Mouse (Mus musculus) neural tube, embryonic 15.5 days (tissue): ENCODE measurements around the gene Gm10382. TPM values are rescaled to one million over a fixed set of nuclear protein-coding genes. Genes with fewer than 3 reads are reported as not detected.
"Not testable (repeated sequence)": the region's sequence is repeated elsewhere in the genome, so short reads cannot be mapped to it uniquely, and the experiment has no call there.

Experiments
- ATAC-seq: fragments of 200-750 bp; cut with Nextera tagmentation; 2 replicates; pipeline ENCODE4 v1.8.0; 2017; ENCODE audit warnings: mild to moderate bottlenecking, moderate TSS enrichment, moderate library complexity; ENCODE audit not compliant: low FRiP score
- H3K27ac ChIP-seq: fragments of 300-500 bp; sonication (generic); replicated peaks from 2 replicates; pipeline ENCODE4 v1.5.1; 2015; ENCODE audit warnings: mild to moderate bottlenecking, inconsistent platforms
- H3K27me3 ChIP-seq: fragments of 300-500 bp; sonication (generic); replicated peaks from 2 replicates; pipeline ENCODE4 v1.6.1; 2015; ENCODE audit warnings: inconsistent platforms
- H3K36me3 ChIP-seq: fragments of 300-500 bp; sonication (generic); 2 replicates; pipeline ENCODE4 v1.6.1; 2015; ENCODE audit warnings: inconsistent platforms
- H3K4me1 ChIP-seq: fragments of 300-500 bp; sonication (generic); 2 replicates; pipeline ENCODE4 v1.6.1; 2015; ENCODE audit warnings: inconsistent platforms
- H3K4me2 ChIP-seq: fragments of 300-500 bp; sonication (generic); 2 replicates; pipeline ENCODE4 v1.6.1; 2015; ENCODE audit warnings: inconsistent platforms, mild to moderate bottlenecking, moderate library complexity
- H3K4me3 ChIP-seq: fragments of 300-500 bp; sonication (generic); replicated peaks from 2 replicates; pipeline ENCODE4 v1.5.1; 2015; ENCODE audit warnings: mild to moderate bottlenecking, inconsistent platforms
- H3K9ac ChIP-seq: fragments of 300-500 bp; sonication (generic); replicated peaks from 2 replicates; pipeline ENCODE4 v1.6.1; 2015; ENCODE audit warnings: mild to moderate bottlenecking, inconsistent platforms
- H3K9me3 ChIP-seq: fragments of 300-500 bp; sonication (generic); replicated peaks from 2 replicates; pipeline ENCODE4 v1.6.1; 2016; ENCODE audit warnings: inconsistent platforms
- whole genome bisulfite sequencing: fragments of 180-500 bp; shearing (Covaris S2); methylation state at CpG from one replicate; pipeline ENCODE4 v1.1.7; 2015; ENCODE audit warnings: mixed read lengths; 5-methylcytosine and 5-hydroxymethylcytosine counted together
- polyA plus RNA-seq: library from polyadenylated mRNA; unstranded; fragments of >200 nt; fragmentation: Nextera tagmentation; extraction: Ambion mirVana; gene quantifications from 2 replicates; pipeline ENCODE4 v1.2.1, GENCODE M21; 2015

Gene Gm10382
- polyA plus RNA-seq, 1 experiment from 2014 or later: 0.74 TPM

- no peak for ATAC-seq
These were observed 597 bp upstream of the Gm10382 start for GRCm38 (mm10) chr5:125388358-125389092.

GRCm38 (mm10) chr5:125389579-125390441 lies 688 bp downstream of the Gm10382 start, which contains the start of gene Ubc:
Ubc (minus strand) TSS chr5:125390202.
- Histone ChIP-seq H3K4me2 (peak within 1 kb of the TSS; percentile 94), H3K36me3 (peaks cover 11% of the 10 kb centered on the region), H3K27me3 (no peaks in the 10 kb centered on the region), H3K9me3 (no peaks in the 10 kb centered on the region), H3K27ac (peak within 1 kb of the TSS; percentile 98), H3K9ac (peak within 1 kb of the TSS; percentile 100), H3K4me3 (peak within 1 kb of the TSS; percentile 100), H3K4me1 (peaks cover 54% of the 10 kb centered on the region)
- peak; percentile 56 for ATAC-seq
- under 1% methylated on average over 67 of the region's 69 CpGs for WGBS

More at GRCm38 (mm10) chr5:125388358-125389092, 597 bp upstream of the Gm10382 start:
- peak overlapping the region; percentile 94 for H3K4me2 ChIP-seq
- H3K27ac ChIP-seq: peak overlapping the region; percentile 98
- H3K27me3 ChIP-seq: no peaks in the 10 kb centered on the region
- peak overlapping the region; percentile 100 for H3K4me3 ChIP-seq
- 28% methylated on average over 13 of the region's 13 CpGs for WGBS
- peaks cover 18% of the 10 kb centered on the region for H3K36me3 ChIP-seq
- H3K4me1 ChIP-seq: peaks cover 53% of the 10 kb centered on the region
- peak overlapping the region; percentile 100 for H3K9ac ChIP-seq
- no peaks in the 10 kb centered on the region for H3K9me3 ChIP-seq

- H3K9me3 ChIP-seq: no peaks in the 10 kb centered on the region
- ATAC-seq: no peak
- peak overlapping the region; percentile 98; the same call in 1 of the 2 replicates for H3K27ac ChIP-seq
- H3K9ac ChIP-seq: no peak overlapping the region
- WGBS: 97% methylated on average over 3 of the region's 3 CpGs
- H3K4me2 ChIP-seq: no peak overlapping the region
- no peaks in the 10 kb centered on the region for H3K27me3 ChIP-seq
- peaks cover 49% of the 10 kb centered on the region for H3K4me1 ChIP-seq
- peaks cover under 1% of the 10 kb centered on the region; the same call in 1 of the 2 replicates for H3K36me3 ChIP-seq
- no peak overlapping the region for H3K4me3 ChIP-seq
These were observed 1.9 kb downstream of the Gm10382 start for GRCm38 (mm10) chr5:125390906-125391477.

- H3K9ac ChIP-seq: no peak overlapping the region
- no peak overlapping the region for H3K4me3 ChIP-seq
- peak overlapping the region; percentile 97; the same call in 1 of the 2 replicates for H3K27ac ChIP-seq
- no peaks in the 10 kb centered on the region for H3K27me3 ChIP-seq
- H3K36me3 ChIP-seq: no peaks in the 10 kb centered on the region
- H3K9me3 ChIP-seq: no peaks in the 10 kb centered on the region
- peaks cover 48% of the 10 kb centered on the region for H3K4me1 ChIP-seq
- WGBS: 79% methylated on average over 5 of the region's 5 CpGs
- no peak overlapping the region for H3K4me2 ChIP-seq
- no peak for ATAC-seq
These were observed 2.5 kb downstream of the Gm10382 start for GRCm38 (mm10) chr5:125391609-125392008.

GRCm38 (mm10) chr5:125392176-125392575 lies 3.1 kb downstream of the Gm10382 start:
- not testable (repeated sequence) for H3K4me2 ChIP-seq, H3K9ac ChIP-seq, H3K9me3 ChIP-seq, ATAC-seq, H3K27me3 ChIP-seq, H3K36me3 ChIP-seq, H3K4me3 ChIP-seq
- Histone ChIP-seq H3K27ac (peak overlapping the region; percentile 97), H3K4me1 (peaks cover 47% of the 10 kb centered on the region)
- WGBS: 96% methylated on average over 4 of the region's 4 CpGs

- WGBS: 18% methylated on average over 1 of the region's 1 CpGs
- H3K9ac ChIP-seq: peak overlapping the region; percentile 31; the same call in 1 of the 2 replicates
- H3K36me3 ChIP-seq: no peaks in the 10 kb centered on the region
- H3K9me3 ChIP-seq: no peaks in the 10 kb centered on the region
- ATAC-seq: peak; percentile 3; the same call in 1 of the 2 replicates
- H3K4me1 ChIP-seq: peaks cover 46% of the 10 kb centered on the region
- no peaks in the 10 kb centered on the region for H3K27me3 ChIP-seq
- H3K4me3 ChIP-seq: no peak overlapping the region
- peak overlapping the region; percentile 54 for H3K4me2 ChIP-seq
- H3K27ac ChIP-seq: peak overlapping the region; percentile 97
These were observed 3.5 kb downstream of the Gm10382 start for GRCm38 (mm10) chr5:125392618-125392976.

GRCm38 (mm10) chr5:125392977-125393621 lies 4.0 kb downstream of the Gm10382 start:
- peak overlapping the region; percentile 54 for H3K4me2 ChIP-seq
- H3K27me3 ChIP-seq: no peaks in the 10 kb centered on the region
- H3K27ac ChIP-seq: peak overlapping the region; percentile 97
- H3K9ac ChIP-seq: peak overlapping the region; percentile 46
- under 1% methylated on average over 20 of the region's 20 CpGs for WGBS
- H3K36me3 ChIP-seq: no peaks in the 10 kb centered on the region
- H3K9me3 ChIP-seq: no peaks in the 10 kb centered on the region
- peak; percentile 91 for ATAC-seq
- H3K4me1 ChIP-seq: peaks cover 45% of the 10 kb centered on the region
- peak overlapping the region; percentile 36 for H3K4me3 ChIP-seq

GRCm38 (mm10) chr5:125393622-125394603 lies 4.8 kb downstream of the Gm10382 start:
- Histone ChIP-seq H3K9me3 (no peaks in the 10 kb centered on the region), H3K27me3 (no peaks in the 10 kb centered on the region), H3K4me1 (peaks cover 39% of the 10 kb centered on the region), H3K4me2 (peak overlapping the region; percentile 54), H3K36me3 (no peaks in the 10 kb centered on the region), H3K4me3 (peak overlapping the region; percentile 36), H3K9ac (peak overlapping the region; percentile 46), H3K27ac (peak overlapping the region; percentile 97)
- ATAC-seq: peak; percentile 65
- WGBS: 6% methylated on average over 23 of the region's 25 CpGs

- Histone ChIP-seq H3K4me1 (peaks cover 37% of the 10 kb centered on the region), H3K4me2 (peak overlapping the region; percentile 54), H3K4me3 (no peak overlapping the region), H3K9me3 (no peaks in the 10 kb centered on the region), H3K36me3 (no peaks in the 10 kb centered on the region), H3K9ac (no peak overlapping the region), H3K27ac (peak overlapping the region; percentile 97), H3K27me3 (no peaks in the 10 kb centered on the region)
- WGBS: 47% methylated on average over 3 of the region's 3 CpGs
- no peak for ATAC-seq
These were observed 5.9 kb downstream of the Gm10382 start for GRCm38 (mm10) chr5:125395008-125395407.

- Histone ChIP-seq H3K9ac (no peak overlapping the region), H3K27ac (no peak overlapping the region), H3K27me3 (no peaks in the 10 kb centered on the region), H3K36me3 (no peaks in the 10 kb centered on the region), H3K4me3 (no peak overlapping the region), H3K4me1 (peaks cover 14% of the 10 kb centered on the region), H3K9me3 (no peaks in the 10 kb centered on the region), H3K4me2 (no peak overlapping the region)
- 64% methylated on average over 7 of the region's 7 CpGs for WGBS
- no peak for ATAC-seq
These were observed 11.8 kb downstream of the Gm10382 start for GRCm38 (mm10) chr5:125400903-125401302.
